ENCODE assay signal across 12 mouse cellular contexts in the genomic region with DNA sequence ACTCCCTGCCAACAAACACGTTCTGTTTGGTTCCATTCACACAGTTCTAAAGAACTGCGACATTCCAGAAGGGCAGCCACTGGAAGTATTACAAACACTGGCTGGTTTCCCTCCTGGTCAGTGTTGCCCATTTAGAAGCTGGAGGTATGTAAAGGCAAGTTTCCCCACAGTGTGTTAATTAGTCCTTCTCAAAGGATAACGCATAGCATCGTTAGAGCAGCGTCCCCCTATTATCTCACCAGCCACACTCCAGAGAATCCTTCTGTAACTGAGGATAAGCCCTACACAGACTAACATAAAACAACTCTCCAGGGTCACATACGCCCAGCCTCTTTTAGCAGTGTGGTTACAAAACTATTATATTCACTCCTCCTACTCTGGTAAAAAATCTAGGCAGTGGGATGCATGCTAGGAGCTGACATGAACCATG. TPM values are rescaled to one million over a fixed set of nuclear protein-coding genes. Genes with fewer than 3 reads are reported as not detected.
DNase-seq lines count a peak whose midpoint lies in the region; ATAC-seq lines count a peak whose summit lies in the region.
"Had no signal": no experiment of that assay in that cellular context is flagged by ENCODE, and none has a peak within 500 bp of the region (broad histone marks: within the 10 kb centered on the region; RNA-seq: fewer than 3 reads in every experiment).

No protein-coding gene starts in this region.

- H3K36me3 ChIP-seq in kidney, embryonic 15.5 days: no peaks in the 10 kb centered on the region
- H3K36me3 ChIP-seq: limb, embryonic 13.5 days; midbrain, embryonic 12.5 days had no signal

- no peak overlapping the region for H3K4me3 ChIP-seq in kidney, embryonic 15.5 days (replicated peaks)
- H3K4me3 ChIP-seq: limb, embryonic 13.5 days; midbrain, embryonic 12.5 days had no signal

- peaks cover 56% of the 10 kb centered on the region for H3K4me1 ChIP-seq in kidney, embryonic 15.5 days

- no peaks in the 10 kb centered on the region for H3K9me3 ChIP-seq in kidney, embryonic 15.5 days (replicated peaks)
- H3K9me3 ChIP-seq: limb, embryonic 13.5 days; midbrain, embryonic 12.5 days had no signal

- H3K27me3 ChIP-seq in kidney, embryonic 15.5 days: no peaks in the 10 kb centered on the region
- H3K27me3 ChIP-seq: limb, embryonic 13.5 days; midbrain, embryonic 12.5 days had no signal

- peak overlapping the region; percentile 78 for H3K27ac ChIP-seq in kidney, embryonic 15.5 days
- H3K27ac ChIP-seq: limb, embryonic 13.5 days; midbrain, embryonic 12.5 days had no signal

- 41% methylated on average over 6 of the region's 6 CpGs for WGBS in kidney, embryonic 15.5 days

- DNase-seq in embryo, embryonic 10 days (ENCODE audit: low spot score): peak; percentile 10
- DNase-seq in embryo, embryonic 11 days: no peak
- no peak for DNase-seq in kidney, adult 11 months
- DNase-seq in right cerebral cortex, postnatal 4 days: no peak
- DNase-seq in lung, postnatal 14 days: no peak

- no peak overlapping the region for H3K9ac ChIP-seq in kidney, embryonic 15.5 days
- H3K9ac ChIP-seq: limb, embryonic 13.5 days; midbrain, embryonic 12.5 days had no signal

- H3K4me2 ChIP-seq in kidney, embryonic 15.5 days: peak overlapping the region; percentile 9; the same call in 1 of the 2 replicates
- H3K4me2 ChIP-seq: limb, embryonic 13.5 days; midbrain, embryonic 12.5 days had no signal

- peak; percentile 47 for ATAC-seq in kidney, embryonic 15.5 days (replicated peaks; ENCODE audit: low FRiP score)
- peak; percentile 54 for ATAC-seq in common myeloid progenitor, adult 5-6 weeks (replicated peaks; ENCODE audit: low read depth, poor library complexity, severe bottlenecking)
- peak; percentile 86 for ATAC-seq in megakaryocyte-erythroid progenitor cell, adult 5-6 weeks (replicated peaks; ENCODE audit: low FRiP score, low TSS enrichment, poor library complexity, severe bottlenecking)

RNA-seq across cellular contexts. Expression of a gene that starts 23.4 kb away (rescaled TPM):
- polyA plus RNA-seq in kidney, embryonic 15.5 days (2015; fragmentation: Nextera tagmentation; extraction: Ambion mirVana): 22.3 and 23.6 TPM in 2 replicates
- total RNA-seq in common myeloid progenitor, adult 5-6 weeks (2017): 12.5 and 14.4 TPM in 2 replicates
- total RNA-seq in megakaryocyte-erythroid progenitor cell, adult 5-6 weeks (2014; fragmentation: Nextera tagmentation): 28.7 and 31.2 TPM in 2 replicates
- 16.4 and 22.4 TPM in 2 replicates for total RNA-seq in megakaryocyte-erythroid progenitor cell, adult 5-6 weeks (2017)

RNA-seq across cellular contexts. Expression of a gene that starts 42.8 kb away (rescaled TPM):
- polyA plus RNA-seq in kidney, embryonic 15.5 days (2015; fragmentation: Nextera tagmentation; extraction: Ambion mirVana): 11.1 and 13.9 TPM in 2 replicates
- 15.7 and 16.0 TPM in 2 replicates for total RNA-seq in common myeloid progenitor, adult 5-6 weeks (2017)
- total RNA-seq in megakaryocyte-erythroid progenitor cell, adult 5-6 weeks (2014; fragmentation: Nextera tagmentation): 14.3 and 20.0 TPM in 2 replicates
- total RNA-seq in megakaryocyte-erythroid progenitor cell, adult 5-6 weeks (2017): 16.3 and 18.9 TPM in 2 replicates

RNA-seq across cellular contexts. Expression of a gene that starts 44.3 kb away (rescaled TPM):
- 0.18 and 0.39 TPM in 2 replicates for polyA plus RNA-seq in kidney, embryonic 15.5 days (2015; fragmentation: Nextera tagmentation; extraction: Ambion mirVana)
- not detected in 2 replicates for total RNA-seq in common myeloid progenitor, adult 5-6 weeks (2017)
- not detected in 2 replicates for total RNA-seq in megakaryocyte-erythroid progenitor cell, adult 5-6 weeks (2014; fragmentation: Nextera tagmentation)
- total RNA-seq in megakaryocyte-erythroid progenitor cell, adult 5-6 weeks (2017): not detected in 2 replicates
- total RNA-seq: hematopoietic stem cell, adult 5-6 weeks had no signal
- polyA plus RNA-seq: cortical plate, adult 2 months had no signal
